Mouse (Mus musculus) liver, embryonic 11.5 days (tissue): ENCODE measurements around the gene Pfas. TPM values are rescaled to one million over a fixed set of nuclear protein-coding genes. Genes with fewer than 3 reads are reported as not detected.
"Not testable (repeated sequence)": the region's sequence is repeated elsewhere in the genome, so short reads cannot be mapped to it uniquely, and the experiment has no call there.

Source experiments
- ATAC-seq: fragments of 200-750 bp; cut with Nextera tagmentation; replicated peaks from 2 replicates; pipeline ENCODE4 v1.8.0; 2017; ENCODE audit warnings: moderate number of reproducible peaks, mild to moderate bottlenecking, moderate TSS enrichment, moderate library complexity; ENCODE audit not compliant: low FRiP score
- DNase-seq: peaks from one replicate; pipeline ENCODE4 v3.0.0-alpha.2; 2017; ENCODE audit warnings: low spot score
- H3K27ac ChIP-seq: fragments of 300-500 bp; sonication (generic); 2 replicates; pipeline ENCODE4 v1.5.1; 2014; ENCODE audit warnings: mild to moderate bottlenecking, low read depth, low read length, control low read depth
- H3K27me3 ChIP-seq: fragments of 300-500 bp; sonication (generic); replicated peaks from 2 replicates; pipeline ENCODE4 v1.6.1; 2014; ENCODE audit warnings: low read length, mixed read lengths; ENCODE audit not compliant: control insufficient read depth, insufficient read depth
- H3K36me3 ChIP-seq: fragments of 300-500 bp; sonication (generic); 2 replicates; pipeline ENCODE4 v1.6.1; 2014; ENCODE audit warnings: mild to moderate bottlenecking, low read length, moderate library complexity, mixed read lengths; ENCODE audit not compliant: control insufficient read depth, insufficient read depth
- H3K4me1 ChIP-seq: fragments of 300-500 bp; sonication (generic); replicated peaks from 2 replicates; pipeline ENCODE4 v1.6.1; 2014; ENCODE audit warnings: low read length, mixed read lengths; ENCODE audit not compliant: control insufficient read depth, insufficient read depth
- H3K4me2 ChIP-seq: fragments of 300-500 bp; sonication (generic); 2 replicates; pipeline ENCODE4 v1.6.1; 2014; ENCODE audit warnings: mild to moderate bottlenecking, control low read depth, moderate library complexity
- H3K4me3 ChIP-seq: fragments of 300-500 bp; sonication (generic); 2 replicates; pipeline ENCODE4 v1.5.1; 2014; ENCODE audit warnings: low read depth, low read length, control low read depth
- H3K9ac ChIP-seq: fragments of 300-500 bp; sonication (generic); 2 replicates; pipeline ENCODE4 v1.6.1; 2014; ENCODE audit warnings: low read depth, low read length, control low read depth
- H3K9me3 ChIP-seq: fragments of 300-500 bp; sonication (generic); 2 replicates; pipeline ENCODE4 v1.6.1; 2016; ENCODE audit warnings: low read length, inconsistent platforms, mixed read lengths; ENCODE audit not compliant: control insufficient read depth
- WGBS: fragments of 180-500 bp; shearing (Covaris S2); extraction: QIAGEN DNeasy Blood & Tissue Kit; methylation state at CpG from one replicate; pipeline ENCODE4 v1.1.7; 2014; 5-methylcytosine and 5-hydroxymethylcytosine counted together
- polyA plus RNA-seq: library from polyadenylated mRNA; unstranded; fragments of >200 nt; fragmentation: Nextera tagmentation; extraction: Ambion mirVana; gene quantifications from 2 replicates; pipeline ENCODE4 v1.2.1, GENCODE M21; 2014

Pfas gene
- polyA plus RNA-seq, 1 experiment from 2014 or later: 64.9 TPM

DNA sequence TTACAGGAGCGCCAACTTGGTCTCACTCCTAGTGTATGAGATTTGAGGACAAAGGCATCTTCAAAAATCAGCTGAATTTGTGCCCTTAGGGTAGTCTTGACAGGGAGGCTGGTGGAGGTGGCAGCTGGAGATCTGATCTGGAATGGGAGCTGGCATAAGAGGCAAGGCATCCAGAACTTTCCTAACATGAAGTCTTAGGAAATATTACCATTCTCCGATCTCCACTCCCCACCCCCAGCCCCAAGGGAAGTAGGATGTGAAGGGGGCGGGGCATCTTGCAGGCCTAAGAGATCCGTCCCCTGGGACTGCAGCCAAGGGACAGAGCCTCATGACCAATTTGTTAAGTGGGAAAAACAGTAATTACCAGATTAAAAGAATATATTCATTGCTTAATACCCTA, 38.0 kb downstream of the Pfas start:
- Histone ChIP-seq H3K27me3 (no peaks in the 10 kb centered on the region), H3K4me3 (no peak overlapping the region), H3K9ac (no peak overlapping the region), H3K4me1 (peaks cover 24% of the 10 kb centered on the region), H3K9me3 (no peaks in the 10 kb centered on the region), H3K27ac (no peak overlapping the region), H3K4me2 (no peak overlapping the region), H3K36me3 (no peaks in the 10 kb centered on the region)
- WGBS: 72% methylated on average over 4 of the region's 4 CpGs
- ATAC-seq (no peak), DNase-seq (no peak)

DNA sequence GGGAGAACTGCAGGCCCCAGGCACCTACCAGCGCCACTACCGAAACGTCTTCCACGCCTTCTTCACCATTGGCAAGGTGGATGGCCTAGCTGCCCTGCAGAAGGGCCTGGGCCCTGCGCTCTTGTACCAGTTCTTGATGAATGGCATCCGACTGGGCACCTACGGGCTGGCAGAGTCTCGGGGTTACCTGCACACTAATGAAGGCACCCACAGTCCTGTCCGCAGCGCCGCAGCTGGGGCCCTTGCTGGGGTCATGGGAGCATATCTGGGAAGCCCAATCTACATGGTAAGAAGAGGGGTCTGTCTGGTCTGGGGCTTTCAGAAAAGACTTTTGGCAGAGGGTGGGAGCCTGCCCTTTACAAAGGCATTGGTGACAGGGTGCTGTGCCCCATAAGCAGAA, 39.5 kb downstream of the Pfas start:
- no peak overlapping the region for H3K9ac ChIP-seq

DNA sequence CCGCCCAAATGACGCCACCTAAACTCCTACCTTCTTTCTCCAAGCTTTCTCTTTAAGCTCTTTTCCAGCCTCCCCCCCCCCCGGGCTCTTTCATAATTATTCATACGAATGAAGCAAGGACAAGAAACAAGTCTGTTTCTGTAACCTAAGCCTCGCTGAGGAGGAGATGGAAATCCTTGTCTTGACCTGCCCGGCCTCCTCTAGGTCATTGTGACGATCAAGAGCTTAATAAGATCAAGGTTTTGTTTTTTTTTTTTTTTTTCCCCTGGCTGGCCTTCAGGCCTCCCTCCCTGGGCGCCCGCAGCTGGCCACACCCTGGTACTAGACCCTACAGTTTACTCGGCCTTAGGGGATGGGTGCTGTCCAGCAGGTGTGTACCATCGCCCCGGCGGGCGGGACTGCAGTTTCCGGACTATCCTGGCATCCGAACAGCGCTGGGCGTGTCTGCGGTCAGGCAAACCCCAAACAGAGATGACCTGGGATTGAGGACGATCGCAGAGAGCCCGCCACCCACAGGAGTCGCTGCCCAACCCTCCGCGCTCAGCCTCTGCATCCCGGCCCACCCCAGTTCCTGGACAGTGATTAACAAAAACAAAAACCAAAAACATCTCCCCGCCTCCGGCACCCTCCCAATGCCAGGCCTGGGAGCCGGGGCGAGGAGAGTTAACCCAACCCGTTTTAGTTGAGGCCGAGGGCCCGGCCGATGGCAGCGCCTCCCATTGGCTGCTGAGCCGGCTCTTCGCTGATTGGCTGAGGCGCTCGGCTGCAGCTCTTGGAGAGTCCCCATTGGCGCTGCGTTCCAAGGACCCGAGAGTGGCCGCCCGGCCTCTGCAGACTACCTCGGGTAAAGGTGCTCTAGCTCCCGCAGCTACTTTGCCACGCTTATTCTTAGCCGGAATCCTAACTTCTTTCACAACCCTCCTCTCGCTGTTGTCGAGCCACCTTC, 40.6 kb downstream of the Pfas start, which contains the start of gene Slc25a35:
Gene Slc25a35, plus strand, starts transcription at position 795 of the 946 bp plus-strand sequence.
- Histone ChIP-seq H3K4me3 (peak within 1 kb of the TSS; percentile 71), H3K36me3 (no peaks in the 10 kb centered on the region), H3K27ac (no peak within 1 kb of the TSS; the same call in 1 of the 2 replicates), H3K9ac (peak within 1 kb of the TSS; percentile 55), H3K9me3 (no peaks in the 10 kb centered on the region), H3K27me3 (no peaks in the 10 kb centered on the region), H3K4me2 (peak within 1 kb of the TSS; percentile 98), H3K4me1 (peaks cover 17% of the 10 kb centered on the region)
- peak; percentile 94 for ATAC-seq
- peak; percentile 86 for DNase-seq
- WGBS: 1% methylated on average over 50 of the region's 50 CpGs

More for the DNA sequence above, 39.5 kb downstream of the Pfas start:
- H3K27ac ChIP-seq: no peak overlapping the region
- no peaks in the 10 kb centered on the region for H3K27me3 ChIP-seq
- no peak for DNase-seq
- ATAC-seq: no peak
- H3K36me3 ChIP-seq: no peaks in the 10 kb centered on the region
- no peak overlapping the region for H3K4me2 ChIP-seq
- peaks cover 21% of the 10 kb centered on the region for H3K4me1 ChIP-seq
- no peaks in the 10 kb centered on the region for H3K9me3 ChIP-seq
- 87% methylated on average over 11 of the region's 11 CpGs for WGBS
- no peak overlapping the region for H3K4me3 ChIP-seq

DNA sequence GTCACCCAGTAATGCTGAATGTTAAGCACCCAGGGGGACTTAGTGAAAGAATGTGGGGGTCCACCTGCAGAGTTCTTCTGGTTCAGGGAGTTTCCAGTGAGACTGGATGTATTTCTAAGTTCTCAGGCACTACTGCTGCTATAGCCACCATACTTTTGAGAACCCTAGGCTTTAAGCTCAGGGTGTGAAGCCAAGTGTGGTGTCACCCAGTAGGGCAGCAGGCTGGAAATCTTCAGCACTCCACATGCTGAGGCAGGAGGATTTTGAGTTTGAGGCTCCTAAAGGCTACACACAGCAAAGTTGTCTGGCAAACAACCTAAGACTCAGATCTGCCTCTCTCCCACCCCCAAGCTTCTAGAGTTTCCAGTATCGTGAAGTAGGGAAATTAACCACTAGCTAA, 41.7 kb downstream of the Pfas start:
- no peak overlapping the region for H3K9ac ChIP-seq
- 46% methylated on average over 1 of the region's 1 CpGs for WGBS
- H3K9me3 ChIP-seq: no peaks in the 10 kb centered on the region
- no peaks in the 10 kb centered on the region for H3K36me3 ChIP-seq
- H3K4me1 ChIP-seq: peaks cover 13% of the 10 kb centered on the region
- ATAC-seq: no peak
- peak overlapping the region; percentile 98 for H3K4me2 ChIP-seq
- H3K27me3 ChIP-seq: no peaks in the 10 kb centered on the region
- H3K4me3 ChIP-seq: no peak overlapping the region
- H3K27ac ChIP-seq: no peak overlapping the region
- DNase-seq: no peak

DNA sequence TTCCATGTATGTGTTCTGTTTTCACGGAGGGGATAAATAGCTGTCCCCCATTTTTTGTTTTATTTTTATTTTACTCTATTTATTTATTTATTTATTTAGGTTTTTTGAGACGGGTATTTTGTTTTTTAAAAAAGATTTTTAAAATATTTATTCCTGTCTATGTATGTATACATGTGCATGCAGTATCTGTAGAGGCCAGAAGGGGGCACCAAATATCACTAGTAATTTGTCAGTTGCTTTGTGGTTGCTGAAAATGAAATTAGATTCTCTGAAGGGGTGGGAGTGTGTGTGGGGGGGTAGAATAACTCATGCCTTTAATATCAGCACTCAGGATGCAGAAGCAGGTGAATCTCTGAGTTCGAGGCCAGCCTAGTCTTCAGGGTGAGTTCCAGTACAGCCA, 42.4 kb downstream of the Pfas start:
- Histone ChIP-seq H3K4me1 (peaks cover 13% of the 10 kb centered on the region), H3K4me2 (no peak overlapping the region), H3K27me3 (no peaks in the 10 kb centered on the region), H3K4me3 (no peak overlapping the region), H3K9ac (no peak overlapping the region), H3K27ac (no peak overlapping the region), H3K9me3 (no peaks in the 10 kb centered on the region), H3K36me3 (no peaks in the 10 kb centered on the region)
- WGBS: 20% methylated on average over 3 of the region's 3 CpGs
- DNase-seq: no peak
- ATAC-seq: no peak

DNA sequence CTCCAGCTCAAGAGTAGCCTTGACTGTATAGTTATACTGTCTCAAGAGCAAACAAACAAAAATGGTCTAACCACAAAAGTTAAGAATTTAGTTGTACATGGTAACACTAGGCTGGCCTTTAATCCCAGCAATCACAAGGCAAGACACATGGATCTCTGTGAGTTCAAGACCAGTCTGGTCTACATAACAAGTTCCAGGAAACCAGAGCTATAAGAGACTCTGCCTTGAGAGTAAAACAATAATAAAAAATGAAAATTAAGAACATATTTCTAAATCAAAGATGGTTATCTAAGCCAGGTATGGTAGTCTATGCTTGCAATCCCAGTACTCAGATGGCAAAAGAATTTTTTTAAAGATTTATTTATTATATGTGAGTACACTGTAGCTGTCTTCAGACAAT, 43.2 kb downstream of the Pfas start:
- no peak overlapping the region for H3K9ac ChIP-seq
- ATAC-seq: no peak

DNA sequence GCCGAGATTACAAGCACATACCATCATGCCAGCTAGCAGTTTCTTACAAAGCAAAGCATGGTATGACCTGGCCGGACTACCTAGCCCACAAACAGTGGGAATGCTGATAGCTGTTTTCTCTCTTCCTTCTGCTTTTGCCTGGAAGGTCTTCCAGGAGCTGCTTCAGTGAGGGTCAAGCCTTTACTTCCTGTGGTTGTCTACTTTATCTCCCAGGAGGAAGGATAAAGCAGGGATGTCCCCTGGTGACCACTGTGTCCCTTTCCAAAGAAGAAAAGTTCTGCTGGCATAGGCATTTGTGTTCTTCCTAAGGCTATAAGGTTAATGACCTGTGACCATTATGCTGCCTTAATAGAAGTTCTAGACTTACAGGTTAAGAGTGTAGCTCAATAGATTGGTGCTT, 44.9 kb downstream of the Pfas start:
- Histone ChIP-seq H3K27ac (no peak overlapping the region), H3K9me3 (no peaks in the 10 kb centered on the region), H3K9ac (no peak overlapping the region), H3K4me3 (no peak overlapping the region), H3K27me3 (no peaks in the 10 kb centered on the region), H3K4me1 (peaks cover 13% of the 10 kb centered on the region), H3K36me3 (no peaks in the 10 kb centered on the region), H3K4me2 (no peak overlapping the region)
- 67% methylated on average over 2 of the region's 2 CpGs for WGBS
- no peak for ATAC-seq
- DNase-seq: no peak

More for the DNA sequence above, 43.2 kb downstream of the Pfas start:
- Histone ChIP-seq H3K27ac (no peak overlapping the region), H3K4me2 (no peak overlapping the region), H3K27me3 (no peaks in the 10 kb centered on the region), H3K4me3 (no peak overlapping the region), H3K4me1 (peaks cover 13% of the 10 kb centered on the region), H3K9me3 (no peaks in the 10 kb centered on the region), H3K36me3 (no peaks in the 10 kb centered on the region)
- DNase-seq: no peak

DNA sequence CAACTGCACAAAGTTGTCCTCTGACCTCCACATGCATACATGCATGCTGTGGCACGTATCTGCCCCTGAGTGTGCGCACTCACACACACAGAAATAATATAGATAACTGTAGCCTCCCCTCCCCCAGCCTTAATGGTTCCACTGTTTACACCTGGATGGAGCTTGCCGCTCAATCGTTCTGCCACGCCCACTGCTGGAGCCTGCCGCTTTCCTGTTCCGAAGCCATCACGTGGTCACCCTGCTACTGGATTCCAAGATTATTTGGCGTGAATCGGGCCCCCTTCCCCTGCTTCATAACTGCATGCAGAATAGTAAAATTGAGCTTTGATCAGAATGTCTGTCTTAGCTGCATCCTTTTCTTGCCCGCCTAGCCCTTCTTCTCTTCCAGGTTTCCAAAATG, 46.1 kb downstream of the Pfas start:
- H3K4me2 ChIP-seq, H3K9ac ChIP-seq, DNase-seq, H3K36me3 ChIP-seq, H3K4me3 ChIP-seq, H3K27me3 ChIP-seq, H3K9me3 ChIP-seq, ATAC-seq, H3K27ac ChIP-seq, H3K4me1 ChIP-seq: not testable (repeated sequence)
- WGBS: 28% methylated on average over 11 of the region's 11 CpGs

DNA sequence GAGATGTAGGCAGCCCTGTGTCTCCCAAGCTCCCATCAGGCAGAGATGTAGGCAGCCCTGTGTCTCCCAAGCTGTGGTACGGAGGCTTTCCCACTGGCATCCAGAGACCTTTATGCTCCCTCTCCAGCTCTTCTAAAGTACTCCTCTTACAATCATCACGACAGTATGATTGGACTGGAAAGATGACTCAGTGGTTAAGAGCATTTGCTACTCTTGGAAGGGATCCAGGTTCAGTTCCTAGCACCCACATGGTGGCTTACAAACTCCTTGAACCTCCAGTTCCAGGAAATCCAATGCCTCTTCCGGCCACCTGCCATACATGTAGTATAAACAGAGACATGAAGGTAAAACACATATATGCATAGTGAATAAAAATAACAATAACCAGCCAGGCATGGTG, 46.7 kb downstream of the Pfas start:
- H3K4me2 ChIP-seq: no peak overlapping the region
- H3K27me3 ChIP-seq: peaks cover 10% of the 10 kb centered on the region
- ATAC-seq (no peak), DNase-seq (no peak)
- WGBS: 72% methylated on average over 3 of the region's 3 CpGs
- H3K36me3 ChIP-seq: no peaks in the 10 kb centered on the region
- no peak overlapping the region for H3K9ac ChIP-seq
- H3K9me3 ChIP-seq: no peaks in the 10 kb centered on the region
- H3K4me3 ChIP-seq: no peak overlapping the region
- peaks cover under 1% of the 10 kb centered on the region; the same call in 1 of the 2 replicates for H3K4me1 ChIP-seq
- H3K27ac ChIP-seq: no peak overlapping the region
